In genomic region chr5:47502764-47503416, GRCm38 (mm10) we compare ENCODE assay signal across 16 mouse cellular contexts.
A peak's percentile ranks its signal among the peaks of the same experiment; 100 is the strongest.
DNase-seq lines count a peak whose midpoint lies in the region; ATAC-seq and TF ChIP-seq lines count a peak whose summit lies in the region.
"Had no signal": no experiment of that assay in that cellular context is flagged by ENCODE, and none has a peak within 500 bp of the region (broad histone marks: within the 10 kb centered on the region; RNA-seq: fewer than 3 reads in every experiment).

No protein-coding gene starts in this region.

- H3K4me1 ChIP-seq in intestine, embryonic 15.5 days (replicated peaks), result no peaks in the 10 kb centered on the region
- H3K4me1 ChIP-seq in intestine, postnatal 0 days (replicated peaks; ENCODE audit: control insufficient read depth, insufficient read depth, low read length), result no peaks in the 10 kb centered on the region
- no peaks in the 10 kb centered on the region for H3K4me1 ChIP-seq in kidney, postnatal 0 days (replicated peaks; ENCODE audit: insufficient read depth, low read length)
- no peaks in the 10 kb centered on the region for H3K4me1 ChIP-seq in midbrain, embryonic 13.5 days (replicated peaks)
- H3K4me1 ChIP-seq in hindbrain, embryonic 12.5 days, result no peaks in the 10 kb centered on the region
- H3K4me1 ChIP-seq in forebrain, embryonic 14.5 days (ENCODE audit: control insufficient read depth, insufficient read depth, low read length), result no peaks in the 10 kb centered on the region
- H3K4me1 ChIP-seq: heart, embryonic 15.5 days; hindbrain, embryonic 15.5 days had no signal

- no peak overlapping the region for H3K4me3 ChIP-seq in intestine, embryonic 15.5 days (replicated peaks)
- H3K4me3 ChIP-seq in intestine, postnatal 0 days (ENCODE audit: low read depth, low read length), result no peak overlapping the region
- H3K4me3 ChIP-seq in kidney, postnatal 0 days (replicated peaks; ENCODE audit: low read depth, low read length), result no peak overlapping the region
- H3K4me3 ChIP-seq in midbrain, embryonic 13.5 days (replicated peaks), result no peak overlapping the region
- H3K4me3 ChIP-seq in hindbrain, embryonic 12.5 days, result no peak overlapping the region
- no peak overlapping the region for H3K4me3 ChIP-seq in forebrain, embryonic 14.5 days (ENCODE audit: low read depth, low read length)
- H3K4me3 ChIP-seq: heart, adult 2 months; heart, embryonic 15.5 days; hindbrain, embryonic 15.5 days had no signal

- H3K9ac ChIP-seq in intestine, embryonic 15.5 days, result no peak overlapping the region
- H3K9ac ChIP-seq in intestine, postnatal 0 days (ENCODE audit: low read depth, low read length), result no peak overlapping the region
- no peak overlapping the region for H3K9ac ChIP-seq in kidney, postnatal 0 days (ENCODE audit: low read depth, low read length)
- no peak overlapping the region for H3K9ac ChIP-seq in midbrain, embryonic 13.5 days (replicated peaks)
- no peak overlapping the region for H3K9ac ChIP-seq in hindbrain, embryonic 12.5 days
- H3K9ac ChIP-seq in forebrain, embryonic 14.5 days (ENCODE audit: low read length), result no peak overlapping the region
- H3K9ac ChIP-seq: heart, embryonic 15.5 days; hindbrain, embryonic 15.5 days had no signal

- no peak overlapping the region for H3K27ac ChIP-seq in intestine, embryonic 15.5 days
- no peak overlapping the region for H3K27ac ChIP-seq in intestine, postnatal 0 days (ENCODE audit: low read depth, low read length)
- no peak overlapping the region for H3K27ac ChIP-seq in kidney, postnatal 0 days
- no peak overlapping the region for H3K27ac ChIP-seq in midbrain, embryonic 13.5 days
- no peak overlapping the region for H3K27ac ChIP-seq in hindbrain, embryonic 12.5 days
- H3K27ac ChIP-seq in forebrain, embryonic 14.5 days (ENCODE audit: low read depth, low read length), result no peak overlapping the region
- H3K27ac ChIP-seq: heart, adult 2 months; heart, embryonic 15.5 days; hindbrain, embryonic 15.5 days had no signal

- 0 out of 2 replicates have a peak, but pooled peaks have one; percentile 34 for ATAC-seq in intestine, embryonic 15.5 days
- ATAC-seq in intestine, postnatal 0 days, result no peak
- ATAC-seq in kidney, postnatal 0 days (replicated peaks; ENCODE audit: low FRiP score, low read depth), result peak; percentile 57; the same call in 1 of the 2 replicates
- no peak for ATAC-seq in midbrain, embryonic 13.5 days
- no peak for ATAC-seq in hindbrain, embryonic 12.5 days (ENCODE audit: low FRiP score)
- ATAC-seq in forebrain, embryonic 14.5 days, result no peak

- H3K9me3 ChIP-seq in intestine, embryonic 15.5 days, result no peaks in the 10 kb centered on the region
- H3K9me3 ChIP-seq in intestine, postnatal 0 days (ENCODE audit: control insufficient read depth), result no peaks in the 10 kb centered on the region
- H3K9me3 ChIP-seq in kidney, postnatal 0 days (replicated peaks; ENCODE audit: low read length), result no peaks in the 10 kb centered on the region
- H3K9me3 ChIP-seq in midbrain, embryonic 13.5 days, result no peaks in the 10 kb centered on the region
- no peaks in the 10 kb centered on the region for H3K9me3 ChIP-seq in hindbrain, embryonic 12.5 days (replicated peaks)
- H3K9me3 ChIP-seq in forebrain, embryonic 14.5 days (replicated peaks; ENCODE audit: control insufficient read depth, low read length), result no peaks in the 10 kb centered on the region
- H3K9me3 ChIP-seq: heart, embryonic 15.5 days; hindbrain, embryonic 15.5 days had no signal

- H3K27me3 ChIP-seq in intestine, embryonic 15.5 days (replicated peaks), result no peaks in the 10 kb centered on the region
- H3K27me3 ChIP-seq in intestine, postnatal 0 days (replicated peaks; ENCODE audit: control insufficient read depth, insufficient read depth, low read length), result no peaks in the 10 kb centered on the region
- H3K27me3 ChIP-seq in kidney, postnatal 0 days (ENCODE audit: insufficient read depth, low read length), result no peaks in the 10 kb centered on the region
- no peaks in the 10 kb centered on the region for H3K27me3 ChIP-seq in midbrain, embryonic 13.5 days
- no peaks in the 10 kb centered on the region for H3K27me3 ChIP-seq in hindbrain, embryonic 12.5 days
- H3K27me3 ChIP-seq in forebrain, embryonic 14.5 days (replicated peaks; ENCODE audit: control insufficient read depth, insufficient read depth, low read length), result no peaks in the 10 kb centered on the region
- H3K27me3 ChIP-seq: heart, embryonic 15.5 days; hindbrain, embryonic 15.5 days had no signal

- H3K4me2 ChIP-seq in intestine, embryonic 15.5 days (replicated peaks), result no peak overlapping the region
- H3K4me2 ChIP-seq in intestine, postnatal 0 days (replicated peaks; ENCODE audit: low read depth), result no peak overlapping the region
- H3K4me2 ChIP-seq in kidney, postnatal 0 days (ENCODE audit: low read length), result no peak overlapping the region
- no peak overlapping the region for H3K4me2 ChIP-seq in midbrain, embryonic 13.5 days (replicated peaks)
- H3K4me2 ChIP-seq in hindbrain, embryonic 12.5 days (replicated peaks), result no peak overlapping the region
- H3K4me2 ChIP-seq in forebrain, embryonic 14.5 days (ENCODE audit: low read length), result no peak overlapping the region
- H3K4me2 ChIP-seq: heart, embryonic 15.5 days; hindbrain, embryonic 15.5 days had no signal

- 78% methylated on average over 4 of the region's 4 CpGs for WGBS in intestine, embryonic 15.5 days
- 69% methylated on average over 4 of the region's 4 CpGs for WGBS in intestine, postnatal 0 days
- 55% methylated on average over 4 of the region's 4 CpGs for WGBS in kidney, postnatal 0 days
- 80% methylated on average over 4 of the region's 4 CpGs for WGBS in midbrain, embryonic 13.5 days
- WGBS in hindbrain, embryonic 12.5 days, result 81% methylated on average over 4 of the region's 4 CpGs
- 73% methylated on average over 4 of the region's 4 CpGs for WGBS in forebrain, embryonic 14.5 days

- peak; percentile 8 for DNase-seq in MN1 (ENCODE audit: low spot score)
- DNase-seq in adrenal gland, postnatal 25 days, result peak; percentile 3
- peak; percentile 44 for DNase-seq in kidney, postnatal 0 days (ENCODE audit: low spot score)
- no peak for DNase-seq in forebrain, embryonic 14.5 days (ENCODE audit: low spot score)
- DNase-seq: cerebellum, adult 9-11 months; gastrocnemius, postnatal 10 days; heart, adult 2 months; lung, postnatal 14 days; right cerebral cortex, postnatal 25 days; thymus, postnatal 14 days had no signal

- TF ChIP-seq CTCF in intestine, postnatal 0 days (IDR thresholded peaks at IDR 0.05; ENCODE audit: low read depth), result no peak
- no peak for TF ChIP-seq CTCF in kidney, postnatal 0 days (IDR thresholded peaks at IDR 0.05; ENCODE audit: low read depth)

- H3K36me3 ChIP-seq in intestine, embryonic 15.5 days, result no peaks in the 10 kb centered on the region
- no peaks in the 10 kb centered on the region for H3K36me3 ChIP-seq in intestine, postnatal 0 days (ENCODE audit: control insufficient read depth, insufficient read depth)
- no peaks in the 10 kb centered on the region for H3K36me3 ChIP-seq in kidney, postnatal 0 days (ENCODE audit: insufficient read depth, low read length)
- no peaks in the 10 kb centered on the region for H3K36me3 ChIP-seq in midbrain, embryonic 13.5 days
- H3K36me3 ChIP-seq in hindbrain, embryonic 12.5 days, result no peaks in the 10 kb centered on the region
- no peaks in the 10 kb centered on the region for H3K36me3 ChIP-seq in forebrain, embryonic 14.5 days (ENCODE audit: control insufficient read depth, insufficient read depth, low read length)
- H3K36me3 ChIP-seq: heart, embryonic 15.5 days; hindbrain, embryonic 15.5 days had no signal

Comparison
In these comparisons a context has a peak if more than half of its experiments do, and no peak if none do; other contexts are left out.
1. ATAC-seq: peak in intestine, embryonic 15.5 days (single experiment) and kidney, postnatal 0 days (single experiment); none in intestine, postnatal 0 days (single experiment), midbrain, embryonic 13.5 days (single experiment), hindbrain, embryonic 12.5 days (single experiment) and forebrain, embryonic 14.5 days (single experiment).